Mouse (Mus musculus): ENCODE data around the gene Fsd2. TPM values are rescaled to one million over a fixed set of nuclear protein-coding genes. Genes with fewer than 3 reads are reported as not detected.

Gene Fsd2
- total and polyA plus RNA-seq, 3 experiments = 0.26 to 1.6 (median 0.54) TPM

GRCm38 (mm10) chr7:81604991-81605390 is 38.2 kb upstream of the Fsd2 start:
- no peak for DNase-seq (ENCODE audit: extremely low read depth)
- H3K9me3 ChIP-seq (replicated peaks; ENCODE audit: low read length) = no peaks in the 10 kb centered on the region
- in situ Hi-C loops (cut with MboI; ENCODE audit: low pct_ligation_motif_present, low pct_unique_long_range_greater_than_20kb, low sequenced_read_pairs) (no loop called here), dilution Hi-C loops (cut with MboI; ENCODE audit: extremely low pct_ligation_motif_present, extremely low pct_unique_long_range_greater_than_20kb, low sequenced_read_pairs) (no loop called here)
- no peaks in the 10 kb centered on the region for H3K4me1 ChIP-seq (ENCODE audit: control insufficient read depth in 1 of 2, insufficient read depth in 2 of 2)
- H3K4me3 ChIP-seq (replicated peaks in 1 of 3; ENCODE audit: low read depth in 2 of 3, low read length in 2 of 3, poor library complexity in 1 of 3) = no peak overlapping the region
- H3K9ac ChIP-seq (ENCODE audit: insufficient read depth, low read depth) = no peak overlapping the region
- no peak for TF ChIP-seq EP300 (IDR thresholded peaks at IDR 0.05; ENCODE audit: low read length)
- no peak for TF ChIP-seq SMC3 (IDR thresholded peaks at IDR 0.05; ENCODE audit: low read depth, low read length)
- TF ChIP-seq MEF2A (IDR thresholded peaks at IDR 0.05; ENCODE audit: borderline replicate concordance, low read depth, low read length) = no peak
- no peak for TF ChIP-seq UBTF (IDR thresholded peaks at IDR 0.05; ENCODE audit: low read depth, low read length)
- TF ChIP-seq NELFE (IDR thresholded peaks at IDR 0.05; ENCODE audit: low read depth, low read length) = no peak
- TF ChIP-seq PAX5 (IDR thresholded peaks at IDR 0.05; ENCODE audit: low read length) = no peak
- no peak for TF ChIP-seq MAX (IDR thresholded peaks at IDR 0.05; ENCODE audit: low read length)
- no peaks in the 10 kb centered on the region for H3K36me3 ChIP-seq (replicated peaks in 1 of 2; ENCODE audit: control insufficient read depth in 1 of 2, insufficient read depth in 1 of 2, low read length in 1 of 2)
- no peaks in the 10 kb centered on the region for H3K27me3 ChIP-seq (replicated peaks)
- H3K79me2 ChIP-seq (replicated peaks; ENCODE audit: control insufficient read depth, extremely low read depth, insufficient read depth, poor library complexity, severe bottlenecking) = no peaks in the 10 kb centered on the region
- no peak overlapping the region for H3K27ac ChIP-seq (ENCODE audit: insufficient read depth, low read depth)
- H3K4me2 ChIP-seq (ENCODE audit: insufficient read depth, low read depth, poor library complexity, severe bottlenecking) = no peak overlapping the region

DNA sequence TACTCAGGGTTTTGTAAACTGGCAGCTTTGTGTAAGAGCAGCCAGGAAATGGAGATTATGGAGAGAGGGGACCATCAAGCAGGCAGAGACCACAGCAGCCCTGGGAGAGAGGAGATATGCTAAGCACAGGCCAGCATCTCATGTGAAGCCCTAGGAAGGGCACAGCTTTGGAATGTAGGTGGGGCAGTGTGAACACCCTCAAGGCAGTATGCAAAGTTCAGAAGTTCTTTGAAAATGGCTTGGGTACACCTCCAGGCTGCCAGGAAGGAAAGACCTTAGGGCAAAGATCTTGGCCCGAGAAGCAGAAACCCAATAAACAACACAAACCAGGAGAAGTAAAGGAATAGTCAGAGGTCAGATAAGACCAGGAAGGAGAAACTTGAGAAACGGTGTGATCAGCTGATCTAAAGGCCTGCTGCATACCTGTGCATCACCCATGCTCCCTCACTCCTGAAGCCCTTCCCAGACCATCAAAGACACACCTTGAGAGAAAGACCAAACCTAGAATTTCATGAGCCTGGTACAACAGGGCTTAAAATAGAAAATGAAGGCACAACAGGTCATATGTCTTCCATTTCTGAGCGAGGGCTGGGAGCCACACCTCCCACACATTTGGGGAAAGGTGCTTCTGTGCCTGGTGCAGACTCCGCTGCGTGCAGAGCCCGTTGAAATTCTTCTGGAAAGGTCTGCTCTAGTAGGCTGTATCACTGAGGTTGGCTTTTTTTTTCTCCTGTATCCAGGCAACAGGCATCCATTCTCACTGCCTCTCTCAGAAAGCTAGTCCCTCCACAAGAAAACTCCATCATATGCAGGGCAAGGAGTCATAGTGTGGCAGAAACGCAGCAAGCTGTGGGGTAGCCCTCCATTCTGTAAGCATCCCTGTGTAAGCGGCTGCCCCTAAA is 32.9 kb upstream of the Fsd2 start:
- H3K9ac ChIP-seq (ENCODE audit: insufficient read depth, low read depth) = no peak overlapping the region
- no peak overlapping the region for H3K4me3 ChIP-seq (replicated peaks in 1 of 3; ENCODE audit: low read depth in 2 of 3, low read length in 2 of 3, poor library complexity in 1 of 3)
- no peak for DNase-seq (ENCODE audit: extremely low read depth)
- H3K4me2 ChIP-seq (ENCODE audit: insufficient read depth, low read depth, poor library complexity, severe bottlenecking) = no peak overlapping the region
- H3K4me1 ChIP-seq (ENCODE audit: control insufficient read depth in 1 of 2, insufficient read depth in 2 of 2) = no peaks in the 10 kb centered on the region
- no peak for TF ChIP-seq ZKSCAN1 (IDR thresholded peaks at IDR 0.05; ENCODE audit: borderline replicate concordance, low read depth, low read length)
- TF ChIP-seq BHLHE40 (IDR thresholded peaks at IDR 0.05; ENCODE audit: low read depth, low read length) = no peak
- TF ChIP-seq TCF12 (IDR thresholded peaks at IDR 0.05; ENCODE audit: low read depth, low read length) = no peak
- TF ChIP-seq ZC3H11A (IDR thresholded peaks at IDR 0.05; ENCODE audit: low read depth, low read length) = no peak
- TF ChIP-seq HCFC1 (IDR thresholded peaks at IDR 0.05; ENCODE audit: low read depth, low read length) = no peak
- no peak for TF ChIP-seq KAT2A (IDR thresholded peaks at IDR 0.05; ENCODE audit: insufficient replicate concordance, low read length)
- TF ChIP-seq POLR2AphosphoS2 (IDR thresholded peaks at IDR 0.05; ENCODE audit: low read depth, low read length) = no peak
- TF ChIP-seq POLR2A (IDR thresholded peaks at IDR 0.05; ENCODE audit: low read depth, low read length) = no peak
- TF ChIP-seq JUN (IDR thresholded peaks at IDR 0.05; ENCODE audit: insufficient read depth, low read depth, low read length) = no peak
- no peak for TF ChIP-seq NRF1 (IDR thresholded peaks at IDR 0.05; ENCODE audit: low read depth, low read length)
- no peak for TF ChIP-seq RCOR1 (conservative IDR thresholded peaks at IDR 0.05; ENCODE audit: low read depth, low read length)
- H3K27ac ChIP-seq (ENCODE audit: insufficient read depth, low read depth) = no peak overlapping the region
- dilution Hi-C loops (cut with MboI; ENCODE audit: extremely low pct_ligation_motif_present, extremely low pct_unique_long_range_greater_than_20kb, low sequenced_read_pairs) (no loop called here), in situ Hi-C loops (cut with MboI; ENCODE audit: low pct_ligation_motif_present, low pct_unique_long_range_greater_than_20kb, low sequenced_read_pairs) (no loop called here)
- no peaks in the 10 kb centered on the region for H3K79me2 ChIP-seq (replicated peaks; ENCODE audit: control insufficient read depth, extremely low read depth, insufficient read depth, poor library complexity, severe bottlenecking)
- H3K9me3 ChIP-seq (replicated peaks; ENCODE audit: low read length) = no peaks in the 10 kb centered on the region
- peaks cover 38 to 47% of the 10 kb centered on the region in 2 experiments for H3K36me3 ChIP-seq (replicated peaks in 1 of 2; ENCODE audit: control insufficient read depth in 1 of 2, insufficient read depth in 1 of 2, low read length in 1 of 2)
- no peaks in the 10 kb centered on the region for H3K27me3 ChIP-seq (replicated peaks)

Data from CH12.LX (cell line).